Mouse (Mus musculus): Measurements from ENCODE around the gene Olfr994. TPM values are rescaled to one million over a fixed set of nuclear protein-coding genes. Genes with fewer than 3 reads are reported as not detected.

Gene Olfr994
- total RNA-seq (2021) = not detected
- not detected in 2 replicates for polyA plus RNA-seq (2012; rRNA removed)
- long read RNA-seq = 0 reads

- DNase-seq = no peak
- 91% methylated on average over 3 of the region's 3 CpGs for WGBS
- no peaks in the 10 kb centered on the region for H3K36me3 ChIP-seq (ENCODE audit: control insufficient read depth, insufficient read depth, low read length)
- H3K27ac ChIP-seq = no peak within 1 kb of the TSS
- no peak within 1 kb of the TSS for H3K9ac ChIP-seq (ENCODE audit: low read depth, low read length)
- TF ChIP-seq EP300 (IDR thresholded peaks at IDR 0.05; ENCODE audit: insufficient read depth, low read depth, low read length) (no peak), CTCF (IDR thresholded peaks at IDR 0.05) (no peak), POLR2A (IDR thresholded peaks at IDR 0.05; ENCODE audit: insufficient read depth, low read depth, low read length) (no peak)
- no peaks in the 10 kb centered on the region for H3K4me1 ChIP-seq (ENCODE audit: control insufficient read depth, insufficient read depth, low read length)
- intact Hi-C loops (cut with DNase I) = no loop called here
- H3K79me2 ChIP-seq (replicated peaks; ENCODE audit: control insufficient read depth, insufficient read depth, low read length) = no peaks in the 10 kb centered on the region
- no peaks in the 10 kb centered on the region for H3K27me3 ChIP-seq (ENCODE audit: control insufficient read depth, insufficient read depth, low read length)
- H3K4me3 ChIP-seq = no peak within 1 kb of the TSS
Measured at GRCm38 (mm10) chr2:85436351-85436750, at the start of gene Olfr994. Gene Olfr994 (minus strand): TSS chr2:85436451.

- no peak for TF ChIP-seq EP300 (IDR thresholded peaks at IDR 0.05; ENCODE audit: insufficient read depth, low read depth, low read length)
- no peak for TF ChIP-seq POLR2A (IDR thresholded peaks at IDR 0.05; ENCODE audit: insufficient read depth, low read depth, low read length)
- no peak for TF ChIP-seq CTCF (IDR thresholded peaks at IDR 0.05)
- Histone ChIP-seq H3K9ac (ENCODE audit: low read depth, low read length) (no peak overlapping the region), H3K4me3 (no peak overlapping the region), H3K36me3 (ENCODE audit: control insufficient read depth, insufficient read depth, low read length) (no peaks in the 10 kb centered on the region), H3K27ac (no peak overlapping the region), H3K79me2 (replicated peaks; ENCODE audit: control insufficient read depth, insufficient read depth, low read length) (no peaks in the 10 kb centered on the region), H3K4me1 (ENCODE audit: control insufficient read depth, insufficient read depth, low read length) (peaks cover 1% of the 10 kb centered on the region; the same call in 1 of the 2 replicates), H3K27me3 (ENCODE audit: control insufficient read depth, insufficient read depth, low read length) (no peaks in the 10 kb centered on the region)
- WGBS = 39% methylated on average over 3 of the region's 3 CpGs
- peak in 1 of 2 experiments; percentile 6 for DNase-seq
- intact Hi-C loops (cut with DNase I) = no loop called here
Measured at GRCm38 (mm10) chr2:85466801-85467325, 30.6 kb upstream of the Olfr994 start.

- TF ChIP-seq EP300 (IDR thresholded peaks at IDR 0.05; ENCODE audit: insufficient read depth, low read depth, low read length) = no peak
- Histone ChIP-seq H3K79me2 (replicated peaks; ENCODE audit: control insufficient read depth, insufficient read depth, low read length) (no peaks in the 10 kb centered on the region), H3K27me3 (ENCODE audit: control insufficient read depth, insufficient read depth, low read length) (no peaks in the 10 kb centered on the region), H3K36me3 (ENCODE audit: control insufficient read depth, insufficient read depth, low read length) (no peaks in the 10 kb centered on the region), H3K4me1 (ENCODE audit: control insufficient read depth, insufficient read depth, low read length) (no peaks in the 10 kb centered on the region), H3K27ac (no peak within 1 kb of the TSS), H3K9ac (ENCODE audit: low read depth, low read length) (no peak within 1 kb of the TSS), H3K4me3 (no peak within 1 kb of the TSS)
- 38% methylated on average over 1 of the region's 1 CpGs for WGBS
- DNase-seq = no peak
- intact Hi-C loops (cut with DNase I) = no loop called here
Measured at GRCm38 (mm10) chr2:85443539-85443938, 7.3 kb upstream of the Olfr994 start, which contains the start of gene Olfr995. Gene Olfr995 (minus strand): TSS chr2:85443639.

- Histone ChIP-seq H3K27me3 (ENCODE audit: control insufficient read depth, insufficient read depth, low read length) (no peaks in the 10 kb centered on the region), H3K79me2 (replicated peaks; ENCODE audit: control insufficient read depth, insufficient read depth, low read length) (no peaks in the 10 kb centered on the region), H3K4me1 (ENCODE audit: control insufficient read depth, insufficient read depth, low read length) (no peaks in the 10 kb centered on the region), H3K4me3 (no peak overlapping the region), H3K36me3 (ENCODE audit: control insufficient read depth, insufficient read depth, low read length) (no peaks in the 10 kb centered on the region), H3K27ac (no peak overlapping the region), H3K9ac (ENCODE audit: low read depth, low read length) (no peak overlapping the region)
- TF ChIP-seq CTCF (IDR thresholded peaks at IDR 0.05) (no peak), POLR2A (IDR thresholded peaks at IDR 0.05; ENCODE audit: insufficient read depth, low read depth, low read length) (no peak), EP300 (IDR thresholded peaks at IDR 0.05; ENCODE audit: insufficient read depth, low read depth, low read length) (no peak)
- intact Hi-C loops (cut with DNase I) = no loop called here
- no peak for DNase-seq
Measured at GRCm38 (mm10) chr2:85442546-85442945, 6.3 kb upstream of the Olfr994 start.

- Histone ChIP-seq H3K27me3 (ENCODE audit: control insufficient read depth, insufficient read depth, low read length) (no peaks in the 10 kb centered on the region), H3K27ac (no peak overlapping the region), H3K9ac (ENCODE audit: low read depth, low read length) (no peak overlapping the region), H3K4me1 (ENCODE audit: control insufficient read depth, insufficient read depth, low read length) (no peaks in the 10 kb centered on the region), H3K79me2 (replicated peaks; ENCODE audit: control insufficient read depth, insufficient read depth, low read length) (no peaks in the 10 kb centered on the region), H3K4me3 (no peak overlapping the region), H3K36me3 (ENCODE audit: control insufficient read depth, insufficient read depth, low read length) (no peaks in the 10 kb centered on the region)
- WGBS = 85% methylated on average over 1 of the region's 1 CpGs
- intact Hi-C loops (cut with DNase I) = no loop called here
- DNase-seq = no peak
- TF ChIP-seq EP300 (IDR thresholded peaks at IDR 0.05; ENCODE audit: insufficient read depth, low read depth, low read length) (no peak), CTCF (IDR thresholded peaks at IDR 0.05) (no peak), POLR2A (IDR thresholded peaks at IDR 0.05; ENCODE audit: insufficient read depth, low read depth, low read length) (no peak)
Measured at GRCm38 (mm10) chr2:85425893-85426292, 10.4 kb downstream of the Olfr994 start.

GRCm38 (mm10) chr2:85414777-85415176, 21.5 kb downstream of the Olfr994 start, which contains the start of gene Olfr993:
Gene Olfr993 (minus strand): TSS chr2:85414877.
- Histone ChIP-seq H3K27ac (no peak within 1 kb of the TSS), H3K4me3 (no peak within 1 kb of the TSS), H3K36me3 (ENCODE audit: control insufficient read depth, insufficient read depth, low read length) (no peaks in the 10 kb centered on the region), H3K4me1 (ENCODE audit: control insufficient read depth, insufficient read depth, low read length) (no peaks in the 10 kb centered on the region), H3K27me3 (ENCODE audit: control insufficient read depth, insufficient read depth, low read length) (no peaks in the 10 kb centered on the region), H3K79me2 (replicated peaks; ENCODE audit: control insufficient read depth, insufficient read depth, low read length) (no peaks in the 10 kb centered on the region), H3K9ac (ENCODE audit: low read depth, low read length) (no peak within 1 kb of the TSS)
- no peak for DNase-seq
- TF ChIP-seq EP300 (IDR thresholded peaks at IDR 0.05; ENCODE audit: insufficient read depth, low read depth, low read length) (no peak), CTCF (IDR thresholded peaks at IDR 0.05) (no peak), POLR2A (IDR thresholded peaks at IDR 0.05; ENCODE audit: insufficient read depth, low read depth, low read length) (no peak)
- intact Hi-C loops (cut with DNase I) = no loop called here

All from heart, adult 2 months (tissue).